Mouse (Mus musculus): ENCODE data around the gene Cabin1. TPM values are rescaled to one million over a fixed set of nuclear protein-coding genes. Genes with fewer than 3 reads are reported as not detected.

Cabin1 gene
- total RNA-seq (2021): 10 to 100 TPM; 19.6 to 22.6 TPM

DNA sequence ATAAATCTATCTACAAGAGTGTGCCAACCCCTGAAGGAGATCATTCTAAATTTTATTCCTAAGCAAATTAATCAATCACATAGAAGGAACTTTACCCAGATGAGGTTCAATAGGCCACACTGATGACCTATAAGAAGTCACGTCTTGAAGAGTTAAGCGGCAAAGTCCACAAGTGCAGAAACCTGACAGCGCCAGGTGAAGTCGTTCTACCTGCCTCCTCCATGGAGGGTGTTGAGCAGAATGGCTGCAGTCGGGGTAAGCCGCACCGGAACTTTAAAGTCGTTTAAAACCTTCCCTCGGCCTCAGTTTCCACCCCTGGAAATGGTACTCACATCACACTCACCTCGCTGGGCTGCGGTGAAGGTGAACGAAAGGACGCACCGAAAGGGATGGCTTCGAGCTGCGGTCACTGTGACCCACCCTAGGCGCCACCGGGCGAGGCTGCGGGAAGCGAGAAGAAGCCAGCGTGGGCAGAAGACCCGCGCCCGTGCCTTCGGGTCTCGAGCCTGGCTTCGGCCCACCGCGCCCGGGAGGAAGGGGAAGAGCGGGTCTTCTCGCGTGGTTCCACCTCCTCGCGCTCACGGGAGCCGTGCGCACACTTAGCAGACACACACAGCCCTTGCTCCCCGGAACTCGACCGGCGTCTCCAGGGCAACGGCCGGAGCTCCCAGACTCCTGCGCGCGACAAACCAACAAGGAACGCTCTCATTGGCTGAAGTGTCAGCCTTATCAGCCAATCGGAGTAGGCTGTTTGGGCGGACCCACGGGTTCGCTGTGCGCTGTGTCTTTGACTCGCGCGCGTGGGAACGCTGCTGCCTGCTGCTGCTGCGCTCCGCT, at the start of gene Cabin1:
TSS of gene Cabin1 (minus strand) at position 660 of the 837 bp plus-strand sequence.
- intact Hi-C loops (cut with DNase I): loop anchor here (5.0 kb wide), 2 partner anchors 88 to 183 kb away; no protein-coding TSS in a partner anchor
- DNase-seq (ENCODE audit: low spot score): peak; percentile 94

DNA sequence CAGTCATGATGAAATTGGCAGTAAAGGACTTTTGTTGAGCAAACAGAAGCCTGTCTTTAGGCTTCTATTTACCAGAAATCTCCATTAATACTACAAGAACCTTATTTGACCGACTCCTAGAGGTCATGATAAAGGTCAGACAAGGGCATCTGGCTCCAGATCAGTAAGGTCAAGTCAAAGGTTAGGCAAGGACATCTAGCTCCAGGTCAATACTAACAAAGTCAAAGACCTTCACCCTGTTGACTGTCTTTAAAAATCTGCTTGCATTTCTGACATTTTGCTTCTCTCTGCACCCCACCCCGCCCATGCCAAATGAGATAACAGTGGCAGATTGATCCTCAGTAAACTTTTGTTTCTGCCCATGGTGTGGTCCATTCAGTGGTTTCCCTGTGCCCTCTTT, 40.1 kb upstream of the Cabin1 start:
- intact Hi-C loops (cut with DNase I): no loop called here
- DNase-seq (ENCODE audit: low spot score): no peak

DNA sequence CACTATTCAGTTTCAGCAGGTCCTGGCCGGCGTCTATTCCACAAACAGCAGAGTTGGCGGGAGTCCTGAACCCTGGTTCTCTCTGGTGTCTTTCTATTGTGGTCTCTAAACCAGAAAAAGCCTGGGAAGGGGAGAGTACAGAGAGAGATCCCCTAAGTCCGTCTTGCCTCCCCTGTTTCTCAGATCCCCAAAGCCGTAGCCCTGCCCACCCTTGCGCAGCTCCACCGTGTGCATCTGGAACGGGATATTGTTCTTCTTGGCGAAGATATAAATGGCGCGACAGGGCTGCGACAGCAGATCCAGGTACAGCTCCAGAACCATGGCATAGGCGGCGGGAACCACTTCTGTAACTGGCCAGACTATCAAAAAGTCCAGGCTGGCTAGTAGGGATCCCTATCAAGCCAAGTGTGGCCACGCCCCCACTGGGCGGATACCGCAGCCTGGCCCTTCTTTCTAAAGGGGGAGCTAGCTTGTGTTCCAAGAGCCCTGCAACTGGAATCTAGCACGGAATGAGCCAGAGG, 34.1 kb upstream of the Cabin1 start, which contains the start of gene Gstt1:
TSS of gene Gstt1 (minus strand) at position 409 of the 521 bp plus-strand sequence.
- peak; percentile 73 for DNase-seq (ENCODE audit: low spot score)
- intact Hi-C loops (cut with DNase I): loop anchor here (2.0 kb wide), 1 partner anchor 59 kb away; no protein-coding TSS in a partner anchor

DNA sequence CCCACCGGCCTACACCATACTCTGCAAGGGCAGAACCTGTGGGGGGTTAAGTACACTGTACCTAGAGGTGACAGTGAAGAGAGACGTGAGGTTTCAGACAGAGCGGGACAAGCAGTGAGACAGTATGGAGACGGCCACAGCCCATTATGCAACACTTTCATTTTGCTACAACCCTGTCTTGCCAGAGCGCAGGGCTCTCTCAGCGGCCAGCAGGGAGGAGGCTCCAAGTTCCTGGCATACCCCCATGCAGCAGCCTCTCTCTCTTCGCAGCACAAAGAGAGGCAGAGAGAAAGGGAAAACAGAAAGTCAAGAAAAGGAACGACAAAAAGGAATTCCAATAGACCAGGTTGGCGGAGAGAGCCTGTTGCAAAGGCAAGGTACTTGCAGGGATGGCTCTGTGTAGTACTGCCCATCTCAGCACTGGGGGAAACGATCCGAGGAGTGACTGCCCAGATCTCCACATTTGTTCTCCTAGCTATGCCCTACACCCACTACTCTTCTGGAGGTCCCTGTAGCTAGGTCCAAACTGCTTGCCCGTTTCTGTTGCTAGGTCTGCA, 33.6 kb upstream of the Cabin1 start:
- DNase-seq (ENCODE audit: low spot score): peak; percentile 56
- intact Hi-C loops (cut with DNase I): loop anchor here (2.0 kb wide), 1 partner anchor 59 kb away; no protein-coding TSS in a partner anchor

DNA sequence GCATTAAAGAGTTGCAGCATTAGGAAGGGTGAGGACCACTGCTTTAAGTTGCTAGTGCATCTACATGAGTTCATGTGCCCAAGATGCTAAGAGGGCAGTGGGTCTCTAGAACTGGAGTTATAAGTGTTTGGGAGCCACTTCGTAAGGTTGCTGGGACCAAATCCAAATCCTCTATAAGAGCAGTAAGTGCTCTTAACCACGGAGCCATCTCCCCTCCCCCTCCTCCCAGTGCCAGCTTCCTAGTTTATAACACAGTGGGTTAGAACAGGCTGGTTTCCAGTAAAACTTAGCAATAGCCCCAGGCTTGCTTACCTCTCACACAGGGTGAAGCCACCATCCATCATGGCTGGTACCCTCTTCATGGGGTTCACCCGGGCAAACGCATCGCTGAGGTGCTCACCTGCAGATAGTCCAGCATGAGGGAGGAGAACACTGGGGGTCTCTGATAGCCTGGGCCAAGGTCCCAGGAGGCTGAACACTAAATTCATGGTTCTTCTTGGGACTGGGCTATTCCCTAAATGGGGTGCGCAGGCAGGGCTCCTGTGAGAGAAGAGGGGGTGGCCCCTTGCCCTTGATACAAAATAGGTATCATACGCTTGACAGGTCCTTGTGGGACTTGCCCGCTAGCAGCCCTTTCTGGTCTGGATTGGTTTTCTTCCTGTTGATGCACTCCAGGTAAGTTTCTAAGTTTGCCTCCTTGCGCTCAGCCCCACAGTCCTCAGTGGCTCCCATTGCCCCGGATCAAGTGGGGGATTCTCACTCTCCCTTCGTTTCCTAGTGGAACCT, 32.8 kb upstream of the Cabin1 start:
- intact Hi-C loops (cut with DNase I): no loop called here
- no peak for DNase-seq (ENCODE audit: low spot score)

DNA sequence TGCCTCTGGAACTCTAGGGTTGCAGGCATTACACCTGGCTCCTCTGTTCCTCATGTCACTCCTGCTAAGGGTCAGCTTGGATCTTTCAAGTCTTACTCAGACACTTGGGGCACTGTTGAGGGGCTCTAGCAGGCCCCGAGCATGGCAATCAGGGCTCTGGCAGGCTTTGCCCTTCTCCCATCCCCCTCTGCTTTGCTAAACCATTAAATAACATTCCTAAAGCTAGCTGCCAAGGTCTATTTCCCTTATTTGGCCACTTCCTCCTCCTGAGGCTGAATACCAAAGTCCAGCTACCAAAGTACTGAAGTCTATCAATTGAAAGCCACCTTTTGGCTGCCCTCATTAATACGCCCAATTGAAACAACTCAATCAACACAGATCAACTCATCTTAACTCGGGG, 30.7 kb upstream of the Cabin1 start:
- intact Hi-C loops (cut with DNase I): no loop called here
- no peak for DNase-seq (ENCODE audit: low spot score)

DNA sequence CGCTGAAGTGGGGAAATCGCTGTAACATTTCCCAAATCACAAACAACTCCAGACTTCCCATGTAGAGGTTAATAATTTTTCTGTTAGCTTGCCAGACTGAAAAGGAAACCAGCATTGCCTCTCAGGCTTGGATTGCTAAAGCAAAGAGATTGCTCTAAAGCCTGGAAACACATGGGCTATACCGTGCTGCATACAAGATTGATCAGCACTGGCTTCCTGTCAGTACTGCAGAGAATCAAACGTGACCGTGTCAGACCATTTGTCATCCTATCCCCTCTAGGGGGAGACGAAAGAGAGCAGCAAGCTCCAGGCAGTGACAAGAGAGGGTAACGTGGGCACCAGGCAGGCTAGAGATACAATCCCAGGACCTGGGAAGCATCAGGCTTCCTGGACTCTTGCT, 26.6 kb upstream of the Cabin1 start:
- intact Hi-C loops (cut with DNase I): no loop called here
- no peak for DNase-seq (ENCODE audit: low spot score)

DNA sequence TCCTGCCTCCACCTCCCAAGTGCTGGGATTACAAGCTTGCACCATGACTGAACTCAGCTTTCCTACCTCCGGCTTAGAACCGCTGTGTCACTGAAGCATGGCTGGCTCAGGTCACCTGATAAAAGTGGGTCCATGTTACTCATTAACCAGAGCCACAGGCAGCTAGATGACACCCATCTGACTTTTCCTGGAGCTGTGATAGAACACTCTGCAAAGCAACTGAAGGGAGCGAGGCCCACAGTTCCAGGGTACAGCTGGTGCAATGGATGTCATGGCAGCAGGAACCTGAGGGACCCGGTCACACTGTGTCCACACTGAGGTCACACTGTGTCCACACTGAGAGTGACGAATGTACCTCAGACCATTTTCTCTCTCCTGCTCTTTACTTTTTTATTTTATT, 25.7 kb upstream of the Cabin1 start:
- intact Hi-C loops (cut with DNase I): no loop called here
- no peak for DNase-seq (ENCODE audit: low spot score)

DNA sequence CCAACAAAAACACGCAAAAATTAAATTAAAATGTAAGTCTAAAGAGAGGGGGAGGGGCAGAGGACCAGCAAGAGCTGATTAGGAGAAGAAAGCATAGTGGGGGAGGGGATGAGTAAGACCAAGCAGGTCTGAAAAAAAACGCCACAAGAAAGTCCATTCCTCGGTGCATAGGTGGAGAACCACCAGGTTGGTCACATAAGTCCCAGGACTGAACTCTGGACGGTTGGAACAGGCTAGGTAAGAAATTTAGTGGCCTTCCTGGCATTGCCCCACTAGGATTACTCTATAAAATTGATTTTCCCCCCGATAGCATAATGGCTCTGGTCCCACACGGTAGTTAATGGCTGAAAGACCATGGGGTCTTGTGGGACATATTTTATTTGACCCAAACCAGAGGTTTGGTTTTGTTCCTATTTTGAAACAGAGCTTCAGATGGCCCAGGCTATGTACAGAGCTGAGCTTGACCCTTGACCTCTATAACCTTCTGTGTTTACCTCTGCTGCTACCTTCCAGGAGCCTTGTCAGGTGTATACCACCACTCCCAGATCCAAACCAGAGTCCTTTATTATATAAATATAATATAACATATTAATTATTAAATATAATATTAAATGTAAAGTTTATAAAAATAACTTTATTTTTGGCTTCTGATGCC, 25.1 kb upstream of the Cabin1 start:
- intact Hi-C loops (cut with DNase I): no loop called here

DNA sequence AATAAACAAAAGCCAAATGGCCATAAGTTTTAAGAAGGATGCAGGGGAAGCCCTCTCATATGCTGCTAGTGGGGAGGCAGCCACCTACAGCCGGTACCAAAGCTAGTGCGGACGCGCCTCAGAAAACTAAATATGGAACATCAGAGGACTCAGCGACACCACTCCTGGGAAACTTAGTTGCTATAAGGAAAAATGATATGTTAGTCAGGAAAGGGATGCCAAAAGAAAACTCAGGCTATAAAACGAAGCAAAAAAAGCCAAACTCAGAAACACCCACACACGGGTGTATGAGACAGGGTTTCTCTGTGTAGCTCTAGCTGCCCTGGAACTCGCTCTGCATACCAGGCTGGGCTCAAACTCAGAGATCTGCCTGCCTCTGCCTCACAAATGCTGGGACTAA, 24.1 kb upstream of the Cabin1 start:
- DNase-seq (ENCODE audit: low spot score): no peak
- intact Hi-C loops (cut with DNase I): no loop called here

More for the DNA sequence above, 25.1 kb upstream of the Cabin1 start:
- no peak for DNase-seq (ENCODE audit: low spot score)

DNA sequence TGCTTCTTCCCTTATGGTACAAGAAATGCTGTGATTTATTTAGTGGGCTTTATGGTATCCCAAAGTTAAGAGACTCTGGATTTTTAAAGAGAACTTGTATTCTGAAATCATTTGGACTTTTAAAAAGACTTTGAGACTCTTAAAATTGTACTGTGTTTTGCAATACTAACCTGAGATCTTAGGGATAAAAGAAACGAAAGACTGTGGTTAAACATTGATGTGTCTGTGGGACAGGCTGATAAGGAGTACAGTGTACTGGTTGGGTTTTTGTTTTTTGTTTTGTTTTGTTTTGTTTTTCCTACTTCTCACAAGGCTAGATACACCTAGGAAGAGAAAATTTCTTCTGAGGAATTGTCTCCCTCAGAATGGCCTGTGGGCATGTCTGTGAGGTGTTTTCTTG, 21.3 kb upstream of the Cabin1 start:
- no peak for DNase-seq (ENCODE audit: low spot score)
- intact Hi-C loops (cut with DNase I): no loop called here

DNA sequence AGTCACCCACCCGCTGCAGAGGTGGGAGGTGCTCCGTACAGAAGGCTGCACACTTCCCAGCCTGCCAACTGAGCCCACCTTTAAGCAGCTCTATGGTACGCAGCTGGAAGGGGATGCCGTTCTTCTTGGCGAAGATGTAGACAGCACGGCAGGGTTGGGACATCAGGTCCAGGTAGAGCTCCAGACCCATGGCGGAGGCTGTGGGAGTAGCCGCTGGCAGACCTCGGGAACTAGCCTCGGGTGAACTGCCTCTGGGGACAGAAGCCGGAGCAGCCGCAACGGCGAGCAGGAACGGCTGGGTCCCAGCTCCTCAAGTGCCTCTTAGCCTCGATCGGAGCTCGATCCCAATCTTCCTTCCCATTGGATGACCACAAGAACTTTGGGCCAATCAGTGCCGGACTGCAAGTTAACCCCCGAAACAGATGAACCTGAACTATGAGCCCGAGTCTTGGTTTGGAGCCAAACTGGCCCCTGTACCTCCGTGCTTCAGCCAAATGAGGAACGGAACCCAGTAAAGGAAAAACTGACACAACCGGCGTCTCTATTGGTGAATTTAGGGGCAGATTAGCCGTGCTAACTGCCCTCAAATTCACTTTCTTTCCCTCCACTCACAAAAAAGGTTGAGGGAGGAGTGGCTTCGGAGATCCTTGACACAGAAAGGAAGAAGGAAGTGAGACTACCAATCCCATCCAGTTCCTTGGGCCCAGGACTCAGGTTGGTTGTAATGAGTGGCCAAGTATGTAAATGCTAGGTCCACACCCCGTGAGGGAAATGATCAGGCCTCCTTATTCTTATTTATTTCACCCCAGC, 16.8 kb upstream of the Cabin1 start, which contains the start of the genes Gm20441 and Gstt3:
TSS of gene Gm20441 (minus strand) at position 186 of the 810 bp plus-strand sequence.
TSS of gene Gstt3 (minus strand) at position 646 of the 810 bp plus-strand sequence.
- DNase-seq (ENCODE audit: low spot score): peak; percentile 66
- intact Hi-C loops (cut with DNase I): no loop called here

DNA sequence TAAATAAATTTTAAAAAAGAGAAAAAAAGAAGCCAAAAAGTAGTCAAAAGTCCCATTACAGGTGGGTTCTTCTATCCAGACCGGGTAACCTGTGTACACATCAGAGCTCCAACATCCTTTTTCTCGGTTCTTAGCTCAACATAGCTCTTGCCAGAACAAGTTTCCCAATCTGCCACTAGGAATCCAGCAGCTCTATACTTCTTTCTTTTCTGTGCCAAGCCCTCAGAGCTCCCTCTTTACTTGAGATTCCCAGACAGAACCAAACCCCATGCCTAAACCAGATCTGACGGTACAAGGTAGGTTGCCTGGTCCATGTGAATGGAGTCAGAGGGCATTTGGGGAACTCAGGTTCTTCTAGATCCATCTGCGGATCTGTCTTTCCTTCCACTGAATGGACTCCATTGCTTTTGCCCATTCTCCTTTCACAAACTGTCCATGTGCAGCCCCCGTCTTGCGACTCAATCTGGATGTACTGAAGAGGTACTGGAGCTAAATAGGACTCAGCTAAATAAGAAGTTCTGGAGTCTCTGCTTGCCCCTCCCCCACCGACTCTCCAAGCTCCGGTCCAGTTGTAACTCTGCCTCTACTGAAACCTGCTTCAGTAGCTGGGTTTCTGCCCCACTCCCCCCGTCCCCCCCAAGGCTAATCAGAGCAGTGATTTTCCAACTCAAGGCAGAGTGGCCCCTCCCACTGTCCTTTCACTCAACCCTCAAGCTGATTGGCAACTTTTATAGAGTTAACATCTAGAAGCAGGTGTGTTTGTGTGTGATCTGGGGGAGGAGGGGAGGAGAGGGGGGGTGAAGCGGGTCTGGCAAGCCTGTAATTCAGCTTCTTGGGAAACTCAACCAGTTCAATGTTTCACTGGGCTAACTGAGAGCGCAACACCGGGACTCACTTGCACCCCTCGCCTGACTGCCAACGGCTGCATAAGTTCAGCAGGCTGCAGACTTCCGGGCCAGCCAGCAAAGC, 15.3 kb upstream of the Cabin1 start:
- intact Hi-C loops (cut with DNase I): no loop called here
- no peak for DNase-seq (ENCODE audit: low spot score)

DNA sequence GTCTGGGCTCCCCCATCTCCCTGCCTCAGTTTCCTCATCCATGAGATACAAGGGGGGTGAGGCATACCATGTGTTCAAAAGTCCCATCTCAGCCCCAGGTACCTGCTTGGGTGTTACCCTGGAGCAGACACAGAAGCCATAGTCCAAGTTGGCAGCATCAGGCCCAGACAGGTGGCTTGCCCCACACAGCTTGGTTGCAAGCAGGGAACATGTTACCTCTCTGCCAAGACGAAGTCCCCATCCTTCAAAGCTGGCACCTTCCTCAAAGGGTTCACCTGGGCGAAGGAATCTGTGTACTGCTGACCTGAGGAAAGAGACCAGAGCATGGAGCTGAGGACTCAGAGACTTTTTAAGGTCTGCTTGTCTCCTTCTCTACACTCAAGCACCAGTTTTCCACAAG, 13.7 kb upstream of the Cabin1 start:
- no peak for DNase-seq (ENCODE audit: low spot score)
- intact Hi-C loops (cut with DNase I): no loop called here

DNA sequence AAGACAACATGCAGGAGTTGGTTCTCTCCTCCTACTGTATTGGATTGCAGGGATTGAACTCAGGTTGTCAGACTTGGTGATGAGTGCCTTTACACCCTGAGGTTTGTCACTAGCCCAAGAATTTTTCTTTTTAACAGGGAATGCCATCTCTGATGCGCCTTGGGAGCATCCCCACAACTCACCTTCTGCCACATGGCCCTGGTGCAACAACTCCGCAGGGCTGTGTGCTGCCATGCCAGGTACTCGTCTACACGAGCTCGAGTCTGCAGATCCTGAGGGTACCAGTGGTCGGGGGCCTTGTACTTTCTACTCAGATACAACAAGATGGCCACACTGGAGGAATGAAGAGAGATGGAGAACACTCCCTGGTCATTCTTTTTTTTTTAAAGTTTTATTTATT, 12.4 kb upstream of the Cabin1 start:
- DNase-seq (ENCODE audit: low spot score): no peak
- intact Hi-C loops (cut with DNase I): no loop called here

DNA sequence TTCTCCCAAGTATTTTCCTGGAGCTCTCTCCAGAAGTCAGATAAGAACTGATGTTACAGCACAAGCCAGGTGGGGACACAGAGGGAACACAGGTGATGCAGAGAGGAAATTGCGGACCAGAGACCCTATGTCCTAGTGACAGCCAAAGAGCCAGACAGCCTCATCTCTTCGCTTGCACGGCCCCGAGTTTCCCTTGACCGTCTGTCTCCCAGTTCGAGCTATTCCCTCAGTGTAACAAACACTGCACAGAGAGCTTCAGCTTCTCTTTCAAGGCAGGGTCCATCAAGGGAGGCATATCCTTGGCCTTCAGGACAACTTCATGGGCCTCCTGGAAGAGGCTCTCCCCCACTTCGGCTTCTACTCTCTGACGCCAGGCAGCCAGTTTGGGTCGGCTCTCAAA, 10.4 kb upstream of the Cabin1 start:
- DNase-seq (ENCODE audit: low spot score): no peak
- intact Hi-C loops (cut with DNase I): loop anchor here (5.0 kb wide), 1 partner anchor 58 kb away; no protein-coding TSS in a partner anchor

DNA sequence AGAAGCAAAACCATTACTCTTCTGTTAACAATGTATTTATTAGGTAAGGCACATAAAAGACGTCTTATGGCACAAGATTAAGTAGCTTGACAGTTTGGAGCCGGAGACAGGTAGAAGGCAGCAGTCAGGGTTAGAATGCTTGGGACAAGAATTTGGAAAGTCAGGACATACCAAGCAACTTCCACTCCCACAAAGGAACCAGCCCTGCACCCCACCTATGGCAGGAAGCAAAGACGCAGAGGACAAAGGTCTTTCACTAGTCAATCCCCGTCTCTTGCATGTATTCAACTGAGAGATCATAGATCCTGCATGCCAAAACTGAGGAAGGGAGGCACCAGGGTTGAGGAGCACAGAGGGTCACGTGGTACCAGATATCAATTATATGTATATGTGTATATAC, 10.0 kb upstream of the Cabin1 start:
- no peak for DNase-seq (ENCODE audit: low spot score)
- intact Hi-C loops (cut with DNase I): loop anchor here (5.0 kb wide), 1 partner anchor 58 kb away; no protein-coding TSS in a partner anchor

Data from heart, postnatal 25 days (tissue).